ENCODE assay signal across 8 mouse cellular contexts in the genomic region with DNA sequence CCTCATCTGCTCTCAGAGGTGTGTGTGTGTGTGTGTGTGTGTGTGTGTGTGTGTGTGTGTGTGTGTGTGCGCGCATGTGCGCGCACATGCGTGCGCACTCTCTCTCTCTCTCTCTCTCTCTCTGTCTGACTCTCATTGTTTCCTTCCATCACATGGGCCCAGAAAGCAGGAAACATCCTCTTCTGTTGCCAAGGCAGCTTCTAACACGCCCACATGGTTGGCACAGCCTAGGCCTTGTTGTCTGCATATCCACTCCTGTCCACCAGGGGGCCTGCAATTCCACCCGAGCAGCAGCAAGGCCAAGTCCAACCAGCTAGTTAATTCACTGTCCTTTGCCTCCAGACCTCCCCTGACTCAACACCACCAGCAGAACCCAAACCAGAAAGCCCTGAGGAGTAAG. TPM values are rescaled to one million over a fixed set of nuclear protein-coding genes. Genes with fewer than 3 reads are reported as not detected.
DNase-seq lines count a peak whose midpoint lies in the region; ATAC-seq and TF ChIP-seq lines count a peak whose summit lies in the region.

No protein-coding gene starts in this region.

- DNase-seq in gastrocnemius, adult 8-10 months (ENCODE audit: low spot score in 2 of 2), result peak; percentile 67 to 72
- peak; percentile 61 for DNase-seq in hindlimb bud, embryonic 11.5 days (ENCODE audit: extremely low spot score, low read depth, low spot score)
- peak; percentile 73 to 92 for DNase-seq in left cerebral cortex, adult 8-10 months (ENCODE audit: low spot score in 2 of 2)
- peak; percentile 84 for DNase-seq in right cerebral cortex, postnatal 14 days
- DNase-seq in yolk sac, embryonic 10.5 days (ENCODE audit: low spot score), result no peak

- no peak for TF ChIP-seq POLR2A in cortical plate, adult 2 months (IDR thresholded peaks at IDR 0.05; ENCODE audit: extremely low read depth, insufficient read depth, low read length)

- H3K27ac ChIP-seq in cortical plate, adult 2 months (ENCODE audit: insufficient read depth, low read length), result no peak overlapping the region

- ATAC-seq in activated CD4-positive, CD25-positive, alpha-beta regulatory T cell, adult 4 months, result peak; percentile 89
- peak; percentile 75 for ATAC-seq in megakaryocyte progenitor cell, adult 5-6 weeks (replicated peaks; ENCODE audit: poor library complexity)

- TF ChIP-seq CTCF in cortical plate, adult 2 months (IDR thresholded peaks at IDR 0.05; ENCODE audit: extremely low read depth, insufficient read depth, low read length), result peak; percentile 86

- peaks cover 6% of the 10 kb centered on the region for H3K4me1 ChIP-seq in cortical plate, adult 2 months (ENCODE audit: control insufficient read depth, insufficient read depth, low read length)

- H3K4me3 ChIP-seq in cortical plate, adult 2 months (ENCODE audit: insufficient read depth, low read length), result no peak overlapping the region

RNA-seq across cellular contexts. Expression of gene Mxd3, which starts 2.0 kb away (rescaled TPM):
- polyA plus RNA-seq in activated CD4-positive, CD25-positive, alpha-beta regulatory T cell, adult 4 months (2017; shearing (Covaris generic)), result 10 to 100 TPM in 1 of 2 experiments, 1 to 10 TPM in 1; 9.2 to 12.4 TPM
- 1.2 and 1.9 TPM in 2 replicates for polyA plus RNA-seq in cortical plate, adult 2 months (2012; rRNA removed)
- not detected for total RNA-seq in gastrocnemius, adult 8-10 months (2022)
- 1 to 10 TPM in 2 of 4 experiments, under 1 TPM in 2; 0.65 to 1.6 (median 0.97) TPM for total RNA-seq in left cerebral cortex, adult 8-10 months (2022)
- 4.7 and 6.9 TPM in 2 replicates for total RNA-seq in megakaryocyte progenitor cell, adult 5-6 weeks (2015)
- total RNA-seq in megakaryocyte progenitor cell, adult 5-6 weeks (2017), result 4.7 and 16.3 TPM in 2 replicates

RNA-seq across cellular contexts. Expression of gene Rab24, which starts 5.9 kb away (rescaled TPM):
- polyA plus RNA-seq in activated CD4-positive, CD25-positive, alpha-beta regulatory T cell, adult 4 months (2017; shearing (Covaris generic)), result 10 to 100 TPM; 10.3 to 13.3 TPM
- 148 and 163 TPM in 2 replicates for polyA plus RNA-seq in cortical plate, adult 2 months (2012; rRNA removed)
- total RNA-seq in gastrocnemius, adult 8-10 months (2022), result 10 to 100 TPM; 32.0 to 37.3 (median 34.5) TPM
- 10 to 100 TPM; 74.1 to 86.1 (median 81.0) TPM for total RNA-seq in left cerebral cortex, adult 8-10 months (2022)
- total RNA-seq in megakaryocyte progenitor cell, adult 5-6 weeks (2015), result 128 and 152 TPM in 2 replicates
- total RNA-seq in megakaryocyte progenitor cell, adult 5-6 weeks (2017), result 25.9 and 34.6 TPM in 2 replicates

RNA-seq across cellular contexts. Expression of gene Prelid1, which starts 7.3 kb away (rescaled TPM):
- 100 to 1,000 TPM; 282 to 313 TPM for polyA plus RNA-seq in activated CD4-positive, CD25-positive, alpha-beta regulatory T cell, adult 4 months (2017; shearing (Covaris generic))
- 168 and 177 TPM in 2 replicates for polyA plus RNA-seq in cortical plate, adult 2 months (2012; rRNA removed)
- total RNA-seq in gastrocnemius, adult 8-10 months (2022), result 10 to 100 TPM; 12.6 to 19.7 (median 16.9) TPM
- 100 to 1,000 TPM; 163 to 176 (median 166) TPM for total RNA-seq in left cerebral cortex, adult 8-10 months (2022)
- total RNA-seq in megakaryocyte progenitor cell, adult 5-6 weeks (2015), result 350 and 360 TPM in 2 replicates
- 108 and 125 TPM in 2 replicates for total RNA-seq in megakaryocyte progenitor cell, adult 5-6 weeks (2017)

RNA-seq across cellular contexts. Expression of gene Lman2, which starts 35.0 kb away (rescaled TPM):
- 10 to 100 TPM; 46.7 to 58.6 TPM for polyA plus RNA-seq in activated CD4-positive, CD25-positive, alpha-beta regulatory T cell, adult 4 months (2017; shearing (Covaris generic))
- polyA plus RNA-seq in cortical plate, adult 2 months (2012; rRNA removed), result 53.0 and 57.0 TPM in 2 replicates
- total RNA-seq in gastrocnemius, adult 8-10 months (2022), result 10 to 100 TPM; 32.5 to 39.6 (median 34.6) TPM
- 10 to 100 TPM; 47.2 to 56.7 (median 49.1) TPM for total RNA-seq in left cerebral cortex, adult 8-10 months (2022)
- 86.8 and 102 TPM in 2 replicates for total RNA-seq in megakaryocyte progenitor cell, adult 5-6 weeks (2015)
- total RNA-seq in megakaryocyte progenitor cell, adult 5-6 weeks (2017), result 126 and 131 TPM in 2 replicates

RNA-seq across cellular contexts. Expression of gene Rgs14, which starts 41.9 kb away (rescaled TPM):
- 10 to 100 TPM; 51.5 to 69.6 TPM for polyA plus RNA-seq in activated CD4-positive, CD25-positive, alpha-beta regulatory T cell, adult 4 months (2017; shearing (Covaris generic))
- 40.2 and 44.9 TPM in 2 replicates for polyA plus RNA-seq in cortical plate, adult 2 months (2012; rRNA removed)
- under 1 TPM in 2 of 4 experiments, not detected in 2; 0.29 to 0.35 TPM for total RNA-seq in gastrocnemius, adult 8-10 months (2022)
- 10 to 100 TPM; 54.2 to 59.0 (median 55.0) TPM for total RNA-seq in left cerebral cortex, adult 8-10 months (2022)
- 11.5 and 12.6 TPM in 2 replicates for total RNA-seq in megakaryocyte progenitor cell, adult 5-6 weeks (2015)
- total RNA-seq in megakaryocyte progenitor cell, adult 5-6 weeks (2017), result 9.7 and 17.4 TPM in 2 replicates

Comparison
In these comparisons a context has a peak if more than half of its experiments do, and no peak if none do; other contexts are left out.
1. RNA of gene Prelid1, which starts 7.3 kb away (total RNA-seq): 108 to 360 TPM in megakaryocyte progenitor cell, adult 5-6 weeks and 163 to 176 TPM in left cerebral cortex, adult 8-10 months; 12.6 to 19.7 TPM in gastrocnemius, adult 8-10 months; every median in the first group is over 4 times any median in the second.